Mouse (Mus musculus) neural tube, embryonic 12.5 days (tissue): ENCODE results near the gene Gm10477. TPM values are rescaled to one million over a fixed set of nuclear protein-coding genes. Genes with fewer than 3 reads are reported as not detected.
"Not testable (repeated sequence)": the region's sequence is repeated elsewhere in the genome, so short reads cannot be mapped to it uniquely, and the experiment has no call there.

Experiments
- ATAC-seq: fragments of 200-750 bp; cut with Nextera tagmentation; 2 replicates; pipeline ENCODE4 v1.8.0; 2017; ENCODE audit warnings: low read depth, mild to moderate bottlenecking, moderate TSS enrichment, moderate library complexity; ENCODE audit not compliant: low FRiP score
- H3K27ac ChIP-seq: fragments of 300-500 bp; sonication (generic); 2 replicates; pipeline ENCODE4 v1.5.1; 2016
- H3K27me3 ChIP-seq: fragments of 300-500 bp; sonication (generic); replicated peaks from 2 replicates; pipeline ENCODE4 v1.6.1; 2016; ENCODE audit warnings: mild to moderate bottlenecking
- H3K36me3 ChIP-seq: fragments of 300-500 bp; sonication (generic); 2 replicates; pipeline ENCODE4 v1.6.1; 2016; ENCODE audit warnings: mild to moderate bottlenecking
- H3K4me1 ChIP-seq: fragments of 300-500 bp; sonication (generic); 2 replicates; pipeline ENCODE4 v1.6.1; 2016
- H3K4me2 ChIP-seq: fragments of 300-500 bp; sonication (generic); replicated peaks from 2 replicates; pipeline ENCODE4 v1.6.1; 2016; ENCODE audit warnings: mild to moderate bottlenecking
- H3K4me3 ChIP-seq: fragments of 300-500 bp; sonication (generic); 2 replicates; pipeline ENCODE4 v1.5.1; 2016
- H3K9ac ChIP-seq: fragments of 300-500 bp; sonication (generic); 2 replicates; pipeline ENCODE4 v1.6.1; 2016; ENCODE audit warnings: mild to moderate bottlenecking
- H3K9me3 ChIP-seq: fragments of 300-500 bp; sonication (generic); 2 replicates; pipeline ENCODE4 v1.6.1; 2016; ENCODE audit warnings: mild to moderate bottlenecking
- WGBS: fragments of 180-500 bp; shearing (Covaris S2); methylation state at CpG from one replicate; pipeline ENCODE4 v1.1.7; 2016; 5-methylcytosine and 5-hydroxymethylcytosine counted together
- polyA plus RNA-seq: library from polyadenylated mRNA; unstranded; fragments of >200 nt; fragmentation: Nextera tagmentation; extraction: Ambion mirVana; gene quantifications from 2 replicates; pipeline ENCODE4 v1.2.1, GENCODE M21; 2016

Gm10477 gene
- not detected in 2 replicates for polyA plus RNA-seq

- not testable (repeated sequence) for ATAC-seq, H3K9me3 ChIP-seq, H3K36me3 ChIP-seq, H3K4me3 ChIP-seq, H3K9ac ChIP-seq, H3K27ac ChIP-seq, H3K4me2 ChIP-seq, H3K4me1 ChIP-seq, H3K27me3 ChIP-seq
- WGBS, result 90% methylated on average over 6 of the region's 6 CpGs
These were observed at the start of gene Gm10477 for GRCm38 (mm10) chrX:56524442-56524841. Gm10477 (plus strand) TSS chrX:56524742.

- no peak overlapping the region for H3K9ac ChIP-seq
- H3K4me2 ChIP-seq, result no peak overlapping the region
- H3K27ac ChIP-seq, result no peak overlapping the region
- no peak for ATAC-seq
- 82% methylated on average over 3 of the region's 3 CpGs for WGBS
- H3K36me3 ChIP-seq, result no peaks in the 10 kb centered on the region
- H3K4me3 ChIP-seq, result no peak overlapping the region
- no peaks in the 10 kb centered on the region for H3K27me3 ChIP-seq
- no peaks in the 10 kb centered on the region for H3K9me3 ChIP-seq
- no peaks in the 10 kb centered on the region for H3K4me1 ChIP-seq
These were observed 47.0 kb upstream of the Gm10477 start for GRCm38 (mm10) chrX:56477553-56477952.

GRCm38 (mm10) chrX:56481906-56482305 is 42.6 kb upstream of the Gm10477 start:
- WGBS, result 67% methylated on average over 3 of the region's 3 CpGs
- no peak for ATAC-seq
- H3K4me3 ChIP-seq, result no peak overlapping the region

GRCm38 (mm10) chrX:56489758-56490157 is 34.8 kb upstream of the Gm10477 start:
- Histone ChIP-seq H3K4me3 (no peak overlapping the region), H3K27ac (no peak overlapping the region), H3K9me3 (no peaks in the 10 kb centered on the region), H3K4me2 (no peak overlapping the region), H3K9ac (no peak overlapping the region), H3K36me3 (no peaks in the 10 kb centered on the region), H3K27me3 (no peaks in the 10 kb centered on the region), H3K4me1 (no peaks in the 10 kb centered on the region)
- ATAC-seq, result no peak
- 31% methylated on average over 1 of the region's 1 CpGs for WGBS

More at GRCm38 (mm10) chrX:56481906-56482305, 42.6 kb upstream of the Gm10477 start:
- H3K4me2 ChIP-seq, result no peak overlapping the region
- no peaks in the 10 kb centered on the region for H3K4me1 ChIP-seq
- no peak overlapping the region for H3K9ac ChIP-seq
- no peaks in the 10 kb centered on the region for H3K36me3 ChIP-seq
- no peak overlapping the region for H3K27ac ChIP-seq
- no peaks in the 10 kb centered on the region for H3K27me3 ChIP-seq
- no peaks in the 10 kb centered on the region for H3K9me3 ChIP-seq

- Histone ChIP-seq H3K9me3 (no peaks in the 10 kb centered on the region), H3K9ac (no peak overlapping the region), H3K36me3 (no peaks in the 10 kb centered on the region), H3K4me1 (no peaks in the 10 kb centered on the region), H3K27me3 (no peaks in the 10 kb centered on the region), H3K27ac (no peak overlapping the region), H3K4me2 (no peak overlapping the region), H3K4me3 (no peak overlapping the region)
- 85% methylated on average over 7 of the region's 7 CpGs for WGBS
- ATAC-seq, result no peak
These were observed 27.3 kb upstream of the Gm10477 start for GRCm38 (mm10) chrX:56497241-56497640.

- Histone ChIP-seq H3K4me1 (no peaks in the 10 kb centered on the region), H3K36me3 (no peaks in the 10 kb centered on the region), H3K9me3 (no peaks in the 10 kb centered on the region), H3K4me2 (no peak overlapping the region), H3K4me3 (no peak overlapping the region), H3K27ac (no peak overlapping the region), H3K27me3 (no peaks in the 10 kb centered on the region), H3K9ac (no peak overlapping the region)
- ATAC-seq, result no peak
- WGBS, result 12% methylated on average over 3 of the region's 3 CpGs
These were observed 6.7 kb downstream of the Gm10477 start for GRCm38 (mm10) chrX:56531266-56531665.

GRCm38 (mm10) chrX:56537162-56537561 is 12.6 kb downstream of the Gm10477 start:
- Histone ChIP-seq H3K9me3 (no peaks in the 10 kb centered on the region), H3K36me3 (no peaks in the 10 kb centered on the region), H3K4me1 (no peaks in the 10 kb centered on the region), H3K4me3 (no peak overlapping the region), H3K27me3 (no peaks in the 10 kb centered on the region), H3K4me2 (no peak overlapping the region), H3K27ac (no peak overlapping the region), H3K9ac (no peak overlapping the region)
- no peak for ATAC-seq
- 60% methylated on average over 4 of the region's 4 CpGs for WGBS

GRCm38 (mm10) chrX:56549506-56549905 is 25.0 kb downstream of the Gm10477 start, which contains the start of gene Gm648:
Gm648 (minus strand) TSS chrX:56549606.
- WGBS, result 86% methylated on average over 7 of the region's 7 CpGs
- H3K27ac ChIP-seq, result no peak within 1 kb of the TSS
- H3K4me1 ChIP-seq, result no peaks in the 10 kb centered on the region
- no peak within 1 kb of the TSS for H3K4me2 ChIP-seq
- no peak within 1 kb of the TSS for H3K4me3 ChIP-seq
- ATAC-seq, result no peak
- H3K9ac ChIP-seq, result no peak within 1 kb of the TSS
- H3K27me3 ChIP-seq, result no peaks in the 10 kb centered on the region
- H3K9me3 ChIP-seq, result no peaks in the 10 kb centered on the region
- H3K36me3 ChIP-seq, result no peaks in the 10 kb centered on the region

GRCm38 (mm10) chrX:56553584-56553983 is 29.0 kb downstream of the Gm10477 start:
- no peaks in the 10 kb centered on the region for H3K36me3 ChIP-seq
- no peaks in the 10 kb centered on the region for H3K27me3 ChIP-seq
- no peaks in the 10 kb centered on the region for H3K4me1 ChIP-seq
- H3K4me3 ChIP-seq, result no peak overlapping the region
- H3K27ac ChIP-seq, result no peak overlapping the region
- no peaks in the 10 kb centered on the region for H3K9me3 ChIP-seq
- H3K4me2 ChIP-seq, result no peak overlapping the region
- 80% methylated on average over 3 of the region's 3 CpGs for WGBS
- ATAC-seq, result no peak
- no peak overlapping the region for H3K9ac ChIP-seq

- no peaks in the 10 kb centered on the region for H3K9me3 ChIP-seq
- WGBS, result 24% methylated on average over 6 of the region's 6 CpGs
These were observed 47.9 kb downstream of the Gm10477 start for GRCm38 (mm10) chrX:56572465-56572864.

More at GRCm38 (mm10) chrX:56572465-56572864, 47.9 kb downstream of the Gm10477 start:
- Histone ChIP-seq H3K4me1 (no peaks in the 10 kb centered on the region), H3K9ac (no peak overlapping the region), H3K4me2 (no peak overlapping the region), H3K36me3 (no peaks in the 10 kb centered on the region), H3K27ac (no peak overlapping the region), H3K4me3 (no peak overlapping the region), H3K27me3 (no peaks in the 10 kb centered on the region)
- no peak for ATAC-seq

Other genes with a start within 250 kb of the Gm10477 start
- 4.4 and 5.6 TPM in 2 replicates for gene Zfp449, start 178.3 kb upstream of the Gm10477 start, polyA plus RNA-seq
- 8.4 and 9.5 TPM in 2 replicates for gene Smim10l2a, start 150.2 kb upstream of the Gm10477 start, polyA plus RNA-seq
- 0.94 TPM in 1 of 2 replicates, not detected in the other for gene Gm2174, start 76.8 kb upstream of the Gm10477 start, polyA plus RNA-seq
- gene Ints6l, start 69.9 kb upstream of the Gm10477 start, polyA plus RNA-seq, result 21.6 and 22.0 TPM in 2 replicates
- gene Gm648, start 24.9 kb downstream of the Gm10477 start, polyA plus RNA-seq, result not detected in 2 replicates
- 49.7 and 52.9 TPM in 2 replicates for gene Mmgt1, start 73.3 kb downstream of the Gm10477 start, polyA plus RNA-seq
- 31.1 and 31.2 TPM in 2 replicates for gene Slc9a6, start 85.0 kb downstream of the Gm10477 start, polyA plus RNA-seq
- gene Fhl1, start 207.0 kb downstream of the Gm10477 start, polyA plus RNA-seq, result 85.3 and 89.1 TPM in 2 replicates